Mouse (Mus musculus): ENCODE results near the gene Mvb12b. TPM values are rescaled to one million over a fixed set of nuclear protein-coding genes. Genes with fewer than 3 reads are reported as not detected.

Gene Mvb12b
- polyA plus RNA-seq, 1 experiment = 204 TPM

GRCm38 (mm10) chr2:33888100-33888385 lies 297 bp upstream of the Mvb12b start:
- Histone ChIP-seq H3K36me3 (replicated peaks; ENCODE audit: low read length) (peaks cover 17% of the 10 kb centered on the region), H3K27me3 (replicated peaks) (no peaks in the 10 kb centered on the region), H3K9me3 (peaks cover 9% of the 10 kb centered on the region), H3K4me3 (replicated peaks) (peak overlapping the region; percentile 99), H3K4me1 (peaks cover 68% of the 10 kb centered on the region)
- no peak for TF ChIP-seq FLI1 (IDR thresholded peaks at IDR 0.05; ENCODE audit: low read length)
- no peak for TF ChIP-seq GATA1 (IDR thresholded peaks at IDR 0.05; ENCODE audit: borderline replicate concordance, low read length)

DNA sequence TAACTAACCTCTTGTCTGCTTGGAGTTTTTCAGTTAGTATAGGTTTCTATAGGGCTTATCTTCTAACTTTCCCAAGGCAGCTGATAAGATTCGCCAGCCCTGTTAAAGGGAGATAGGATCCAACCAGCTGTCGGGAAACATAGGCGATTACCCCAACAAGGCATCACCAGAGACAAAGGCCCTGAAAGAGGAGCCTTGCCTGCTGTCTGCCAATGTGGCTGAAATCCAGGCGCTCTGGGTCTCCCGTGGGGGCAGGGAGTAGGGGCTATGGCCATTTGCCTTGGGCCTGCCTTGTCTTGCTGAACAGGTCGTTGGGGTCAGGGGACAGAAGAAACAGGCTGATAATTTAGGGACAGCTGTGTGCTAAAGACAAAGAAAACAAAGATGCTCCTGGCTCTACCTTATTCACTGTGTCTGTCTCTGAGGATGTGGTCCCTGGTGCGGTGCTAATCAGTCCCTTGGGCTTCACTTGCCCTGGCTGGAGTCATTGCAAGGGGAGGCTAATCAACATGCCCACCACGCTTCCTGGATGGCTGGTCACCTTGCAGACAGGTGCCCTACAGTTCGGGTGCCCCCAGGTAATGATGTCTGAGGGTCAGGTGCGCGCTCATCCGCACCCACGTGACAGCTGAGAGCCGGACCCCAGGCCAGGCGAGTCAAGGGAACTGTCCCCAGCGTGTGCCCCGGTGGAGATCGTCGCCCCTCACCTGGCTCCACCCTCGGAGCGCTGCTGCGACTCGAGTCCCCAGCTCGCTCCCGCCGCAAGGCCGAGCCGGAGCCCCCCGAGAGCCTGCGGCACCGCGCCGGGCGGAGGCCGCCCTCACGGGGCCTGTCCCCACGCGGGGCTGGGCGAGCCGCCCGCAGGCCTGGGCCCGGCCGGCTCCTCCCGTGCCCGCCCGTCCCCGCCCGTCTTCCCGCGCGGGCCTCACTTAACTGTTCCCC lies 1.1 kb downstream of the Mvb12b start:
- TF ChIP-seq GATA1 (IDR thresholded peaks at IDR 0.05; ENCODE audit: borderline replicate concordance, low read length) = no peak
- TF ChIP-seq FLI1 (IDR thresholded peaks at IDR 0.05; ENCODE audit: low read length) = no peak
- H3K36me3 ChIP-seq (replicated peaks; ENCODE audit: low read length) = peaks cover 31% of the 10 kb centered on the region
- peak overlapping the region; percentile 99 for H3K4me3 ChIP-seq (replicated peaks)
- H3K4me1 ChIP-seq = peaks cover 77% of the 10 kb centered on the region
- H3K9me3 ChIP-seq = peaks cover 9% of the 10 kb centered on the region
- H3K27me3 ChIP-seq (replicated peaks) = no peaks in the 10 kb centered on the region

- no peaks in the 10 kb centered on the region for H3K27me3 ChIP-seq (replicated peaks)
- H3K4me3 ChIP-seq (replicated peaks) = peak overlapping the region; percentile 99
- H3K36me3 ChIP-seq (replicated peaks; ENCODE audit: low read length) = peaks cover 36% of the 10 kb centered on the region
- H3K4me1 ChIP-seq = peaks cover 83% of the 10 kb centered on the region
- no peak for TF ChIP-seq FLI1 (IDR thresholded peaks at IDR 0.05; ENCODE audit: low read length)
- no peak for TF ChIP-seq GATA1 (IDR thresholded peaks at IDR 0.05; ENCODE audit: borderline replicate concordance, low read length)
- no peaks in the 10 kb centered on the region for H3K9me3 ChIP-seq
Measured at GRCm38 (mm10) chr2:33885264-33885651, 2.5 kb downstream of the Mvb12b start.

- no peaks in the 10 kb centered on the region for H3K9me3 ChIP-seq
- H3K4me3 ChIP-seq (replicated peaks) = peak overlapping the region; percentile 99
- peaks cover 88% of the 10 kb centered on the region for H3K4me1 ChIP-seq
- H3K27me3 ChIP-seq (replicated peaks) = no peaks in the 10 kb centered on the region
- peaks cover 41% of the 10 kb centered on the region for H3K36me3 ChIP-seq (replicated peaks; ENCODE audit: low read length)
- TF ChIP-seq FLI1 (IDR thresholded peaks at IDR 0.05; ENCODE audit: low read length) = no peak
- no peak for TF ChIP-seq GATA1 (IDR thresholded peaks at IDR 0.05; ENCODE audit: borderline replicate concordance, low read length)
Measured at GRCm38 (mm10) chr2:33884623-33885263, 3.0 kb downstream of the Mvb12b start.

- H3K4me1 ChIP-seq = peaks cover 100% of the 10 kb centered on the region
- no peaks in the 10 kb centered on the region for H3K27me3 ChIP-seq (replicated peaks)
Measured at GRCm38 (mm10) chr2:33879223-33879622, 8.5 kb downstream of the Mvb12b start.

GRCm38 (mm10) chr2:33878437-33878836 lies 9.3 kb downstream of the Mvb12b start:
- Histone ChIP-seq H3K36me3 (replicated peaks; ENCODE audit: low read length) (peaks cover 98% of the 10 kb centered on the region), H3K27me3 (replicated peaks) (no peaks in the 10 kb centered on the region), H3K4me1 (peaks cover 100% of the 10 kb centered on the region), H3K4me3 (replicated peaks) (peak overlapping the region; percentile 70), H3K9me3 (no peaks in the 10 kb centered on the region)
- no peak for TF ChIP-seq GATA1 (IDR thresholded peaks at IDR 0.05; ENCODE audit: borderline replicate concordance, low read length)

More at GRCm38 (mm10) chr2:33879223-33879622, 8.5 kb downstream of the Mvb12b start:
- Histone ChIP-seq H3K4me3 (replicated peaks) (peak overlapping the region; percentile 43), H3K9me3 (no peaks in the 10 kb centered on the region), H3K36me3 (replicated peaks; ENCODE audit: low read length) (peaks cover 92% of the 10 kb centered on the region)
- TF ChIP-seq FLI1 (IDR thresholded peaks at IDR 0.05; ENCODE audit: low read length) (no peak), GATA1 (IDR thresholded peaks at IDR 0.05; ENCODE audit: borderline replicate concordance, low read length) (no peak)

DNA sequence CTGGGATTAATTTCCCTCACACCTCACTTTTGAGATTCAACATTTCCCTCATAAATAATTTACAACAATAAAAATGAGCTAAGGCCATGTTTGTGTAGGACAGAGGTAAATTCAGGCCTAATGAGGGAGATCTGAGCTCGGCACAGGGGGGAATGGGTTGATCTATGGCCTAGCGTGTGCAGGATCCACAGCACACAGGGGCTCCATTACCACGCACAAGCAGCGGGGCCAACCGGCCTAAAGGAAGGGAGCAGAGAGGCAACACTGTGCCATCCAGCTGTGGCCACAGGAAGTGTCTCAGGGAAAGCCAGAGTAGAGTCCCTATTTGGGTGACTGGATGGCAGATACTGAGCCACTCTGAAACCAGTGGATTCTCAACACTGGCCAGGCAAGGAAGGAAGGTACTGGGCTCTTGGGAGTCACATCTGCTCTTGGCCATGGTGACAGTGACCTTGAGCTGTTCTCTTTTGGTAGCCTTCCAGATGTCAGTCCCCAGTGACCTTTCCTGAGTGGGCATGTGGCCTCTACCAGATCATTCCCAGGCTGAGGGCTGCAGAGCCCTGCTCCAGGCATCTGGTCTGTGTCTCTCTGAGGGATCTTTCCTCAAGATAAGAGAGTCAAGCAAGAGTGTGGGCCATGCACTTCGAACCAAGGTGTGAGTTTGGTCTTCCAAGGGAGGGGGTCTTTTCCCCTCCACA lies 9.9 kb downstream of the Mvb12b start:
- no peak for TF ChIP-seq FLI1 (IDR thresholded peaks at IDR 0.05; ENCODE audit: low read length)
- no peak for TF ChIP-seq GATA1 (IDR thresholded peaks at IDR 0.05; ENCODE audit: borderline replicate concordance, low read length)
- H3K4me1 ChIP-seq = peaks cover 100% of the 10 kb centered on the region
- H3K27me3 ChIP-seq (replicated peaks) = no peaks in the 10 kb centered on the region
- H3K36me3 ChIP-seq (replicated peaks; ENCODE audit: low read length) = peaks cover 98% of the 10 kb centered on the region
- peak overlapping the region; percentile 70 for H3K4me3 ChIP-seq (replicated peaks)
- no peaks in the 10 kb centered on the region for H3K9me3 ChIP-seq

GRCm38 (mm10) chr2:33876529-33877290 lies 11.0 kb downstream of the Mvb12b start:
- Histone ChIP-seq H3K36me3 (replicated peaks; ENCODE audit: low read length) (peaks cover 98% of the 10 kb centered on the region), H3K9me3 (no peaks in the 10 kb centered on the region), H3K4me1 (peaks cover 100% of the 10 kb centered on the region), H3K27me3 (replicated peaks) (no peaks in the 10 kb centered on the region), H3K4me3 (replicated peaks) (peak overlapping the region; percentile 30)
- TF ChIP-seq GATA1 (IDR thresholded peaks at IDR 0.05; ENCODE audit: borderline replicate concordance, low read length) = no peak
- no peak for TF ChIP-seq FLI1 (IDR thresholded peaks at IDR 0.05; ENCODE audit: low read length)

- Histone ChIP-seq H3K27me3 (replicated peaks) (no peaks in the 10 kb centered on the region), H3K4me3 (replicated peaks) (no peak overlapping the region), H3K9me3 (no peaks in the 10 kb centered on the region), H3K36me3 (replicated peaks; ENCODE audit: low read length) (peaks cover 93% of the 10 kb centered on the region), H3K4me1 (peaks cover 100% of the 10 kb centered on the region)
- no peak for TF ChIP-seq FLI1 (IDR thresholded peaks at IDR 0.05; ENCODE audit: low read length)
- no peak for TF ChIP-seq GATA1 (IDR thresholded peaks at IDR 0.05; ENCODE audit: borderline replicate concordance, low read length)
Measured at GRCm38 (mm10) chr2:33875594-33875993, 12.2 kb downstream of the Mvb12b start.

Measured in megakaryocyte, embryonic 14.5 days (primary cell).